Mouse (Mus musculus): ENCODE results near the gene Cmtm4.

- no peak for TF ChIP-seq CTCF (IDR thresholded peaks at IDR 0.05; ENCODE audit: low read depth, low read length)
- TF ChIP-seq POLR2A (IDR thresholded peaks at IDR 0.05; ENCODE audit: extremely low read depth, insufficient read depth, low read length), result no peak
Observed at GRCm38 (mm10) chr8:104445248-104445647, 49.6 kb upstream of the Cmtm4 start.
